Mouse (Mus musculus): ENCODE measurements around the gene Lrrc1. TPM values are rescaled to one million over a fixed set of nuclear protein-coding genes. Genes with fewer than 3 reads are reported as not detected.
A peak's percentile ranks its signal among the peaks of the same experiment; 100 is the strongest.

Lrrc1 gene
- polyA plus RNA-seq, 1 experiment from 2014 or later, result 6.8 TPM

DNA sequence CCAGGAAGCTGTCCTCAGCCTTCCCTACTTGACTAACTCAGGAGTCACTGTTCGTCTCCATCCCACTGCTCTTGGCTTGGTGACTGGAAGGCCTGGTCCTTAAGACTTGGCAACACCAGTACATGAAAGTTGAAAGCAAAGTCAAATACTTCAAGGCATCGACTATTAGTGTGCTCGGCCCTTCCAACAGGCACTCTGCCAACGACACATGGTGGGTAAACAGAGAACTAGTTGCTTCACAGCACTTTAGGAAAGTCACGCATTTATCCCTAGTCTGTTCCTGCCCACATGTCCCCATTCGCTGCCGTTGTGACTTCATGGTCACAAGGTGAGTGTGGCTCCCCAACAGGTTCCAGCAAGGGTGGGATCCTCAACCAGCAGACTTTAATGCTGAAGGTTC lies 57.2 kb downstream of the Lrrc1 start:
- no peak overlapping the region for H3K9ac ChIP-seq
- no peaks in the 10 kb centered on the region for H3K36me3 ChIP-seq
- peaks cover under 1% of the 10 kb centered on the region; the same call in 1 of the 2 replicates for H3K4me1 ChIP-seq
- H3K27me3 ChIP-seq (replicated peaks), result no peaks in the 10 kb centered on the region
- 93% methylated on average over 7 of the region's 7 CpGs for WGBS
- H3K4me2 ChIP-seq (replicated peaks), result no peak overlapping the region
- no peaks in the 10 kb centered on the region for H3K9me3 ChIP-seq
- ATAC-seq (ENCODE audit: low FRiP score, low read depth), result no peak
- H3K4me3 ChIP-seq, result no peak overlapping the region
- H3K27ac ChIP-seq, result no peak overlapping the region

DNA sequence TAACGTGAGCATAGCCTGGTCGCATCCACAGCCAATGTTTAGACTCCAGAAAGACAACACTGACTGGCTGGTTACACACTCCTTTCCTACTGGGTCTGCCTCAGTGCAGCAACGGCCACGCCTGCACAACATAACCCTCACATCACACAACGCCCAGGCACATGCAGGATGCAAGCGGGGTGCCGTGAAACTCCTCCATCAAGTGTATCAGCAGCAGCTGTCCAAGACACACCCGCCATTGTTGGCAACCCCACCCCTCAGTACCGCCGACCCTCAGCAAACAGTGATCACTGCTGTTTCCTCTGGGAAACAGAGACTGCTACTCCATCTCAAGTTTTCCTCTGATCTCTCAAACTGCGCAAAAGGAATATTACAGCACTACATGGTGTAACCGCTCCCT lies 58.8 kb downstream of the Lrrc1 start:
- Histone ChIP-seq H3K36me3 (no peaks in the 10 kb centered on the region), H3K4me2 (replicated peaks) (no peak overlapping the region), H3K9me3 (no peaks in the 10 kb centered on the region), H3K4me1 (peaks cover 11% of the 10 kb centered on the region), H3K9ac (no peak overlapping the region), H3K27me3 (replicated peaks) (no peaks in the 10 kb centered on the region), H3K27ac (no peak overlapping the region), H3K4me3 (no peak overlapping the region)
- no peak; the same call in 1 of the 2 replicates for ATAC-seq (ENCODE audit: low FRiP score, low read depth)
- 83% methylated on average over 12 of the region's 12 CpGs for WGBS

DNA sequence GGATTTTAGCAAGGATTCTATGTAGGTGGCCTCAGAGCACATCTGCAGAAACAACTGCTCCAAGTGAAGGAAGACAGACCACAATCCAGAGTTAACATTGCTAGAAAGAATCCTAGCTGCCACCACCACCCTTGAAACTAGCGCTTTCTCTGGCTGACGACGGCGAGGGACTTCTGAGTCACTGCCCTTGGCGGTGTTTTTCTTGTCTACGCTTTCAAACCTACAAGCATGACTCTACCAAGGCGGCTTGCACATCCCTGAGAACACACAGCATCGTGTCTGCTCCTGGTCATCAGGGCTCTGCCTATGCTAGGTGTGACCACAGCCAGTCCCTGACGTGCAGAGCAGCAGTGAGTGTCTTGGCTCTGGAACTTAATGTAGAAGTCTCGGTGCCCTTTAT lies 59.9 kb downstream of the Lrrc1 start:
- WGBS, result 95% methylated on average over 10 of the region's 10 CpGs
- Histone ChIP-seq H3K4me1 (peaks cover 19% of the 10 kb centered on the region), H3K9ac (no peak overlapping the region), H3K4me3 (no peak overlapping the region), H3K27ac (no peak overlapping the region), H3K9me3 (no peaks in the 10 kb centered on the region), H3K4me2 (replicated peaks) (no peak overlapping the region), H3K36me3 (no peaks in the 10 kb centered on the region), H3K27me3 (replicated peaks) (no peaks in the 10 kb centered on the region)
- no peak for ATAC-seq (ENCODE audit: low FRiP score, low read depth)

DNA sequence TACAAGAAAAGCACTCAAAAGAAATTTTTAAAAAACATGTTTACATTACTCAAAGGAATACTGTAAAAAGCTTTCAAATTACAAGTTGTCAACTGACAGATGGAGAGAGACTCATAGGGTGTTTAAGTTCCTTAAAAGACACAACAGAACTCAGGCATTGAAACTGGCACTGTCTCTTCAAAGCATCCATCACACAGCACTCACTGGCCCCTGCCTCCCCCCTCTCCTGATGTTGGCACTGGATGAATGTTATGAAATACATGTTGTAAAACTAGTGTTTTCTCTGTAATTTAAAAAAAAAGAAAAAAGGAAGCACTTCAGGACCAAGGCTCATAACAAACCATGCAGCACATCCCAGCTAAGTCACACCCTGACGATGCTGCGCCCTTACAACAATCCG lies 61.1 kb downstream of the Lrrc1 start:
- peaks cover 27% of the 10 kb centered on the region for H3K4me1 ChIP-seq
- no peak overlapping the region for H3K27ac ChIP-seq
- H3K4me2 ChIP-seq (replicated peaks), result no peak overlapping the region
- no peak overlapping the region for H3K4me3 ChIP-seq
- no peak overlapping the region for H3K9ac ChIP-seq
- no peak for ATAC-seq (ENCODE audit: low FRiP score, low read depth)
- H3K27me3 ChIP-seq (replicated peaks), result no peaks in the 10 kb centered on the region
- 96% methylated on average over 3 of the region's 3 CpGs for WGBS
- no peaks in the 10 kb centered on the region for H3K36me3 ChIP-seq
- no peaks in the 10 kb centered on the region for H3K9me3 ChIP-seq

DNA sequence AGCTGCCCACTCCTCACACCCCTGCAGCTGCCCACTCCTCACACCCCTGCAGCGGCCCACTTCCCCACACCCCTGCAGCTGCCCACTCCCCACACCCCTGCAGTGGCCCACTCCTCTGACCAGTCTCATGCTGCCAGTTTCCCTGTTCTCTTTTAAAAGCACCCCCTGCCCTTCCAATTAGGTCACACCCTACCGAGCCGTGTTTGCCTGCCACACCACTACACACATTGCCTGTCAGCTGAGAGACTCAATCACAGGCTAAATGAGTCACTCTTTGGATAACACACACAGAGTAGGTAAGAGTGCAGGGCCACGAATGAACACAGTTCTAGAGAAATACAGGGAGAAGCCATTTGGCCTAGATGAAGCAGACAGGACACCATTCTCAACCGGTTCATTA lies 62.4 kb downstream of the Lrrc1 start:
- 68% methylated on average over 5 of the region's 5 CpGs for WGBS
- H3K9ac ChIP-seq, result no peak overlapping the region
- no peak for ATAC-seq (ENCODE audit: low FRiP score, low read depth)

DNA sequence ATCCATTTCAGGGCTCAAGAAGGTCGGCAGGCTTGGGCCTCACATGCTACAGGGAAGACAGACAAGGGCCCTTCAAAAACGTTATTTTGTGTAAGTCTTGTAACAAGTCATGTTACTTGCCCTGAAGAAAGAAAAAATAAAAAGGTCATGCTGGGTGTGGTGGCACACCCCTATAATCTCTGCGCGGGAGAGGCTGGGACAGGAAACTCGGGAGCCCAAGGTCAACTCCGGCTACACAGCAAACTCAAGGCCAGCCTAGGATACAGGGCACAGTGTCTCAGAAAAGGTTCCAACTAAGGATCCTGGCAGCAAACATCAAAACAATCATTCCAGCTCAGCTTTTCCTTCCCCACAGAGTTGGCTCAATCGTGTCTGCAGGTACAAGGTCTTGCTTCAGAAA lies 63.3 kb downstream of the Lrrc1 start:
- Histone ChIP-seq H3K4me3 (no peak overlapping the region), H3K27ac (no peak overlapping the region), H3K27me3 (replicated peaks) (no peaks in the 10 kb centered on the region), H3K9me3 (no peaks in the 10 kb centered on the region), H3K36me3 (no peaks in the 10 kb centered on the region), H3K9ac (no peak overlapping the region), H3K4me1 (peaks cover 27% of the 10 kb centered on the region), H3K4me2 (replicated peaks) (no peak overlapping the region)
- 77% methylated on average over 7 of the region's 7 CpGs for WGBS
- ATAC-seq (ENCODE audit: low FRiP score, low read depth), result no peak

More for the DNA sequence above, 62.4 kb downstream of the Lrrc1 start:
- Histone ChIP-seq H3K9me3 (no peaks in the 10 kb centered on the region), H3K4me2 (replicated peaks) (no peak overlapping the region), H3K27ac (no peak overlapping the region), H3K4me1 (peaks cover 27% of the 10 kb centered on the region), H3K4me3 (no peak overlapping the region), H3K27me3 (replicated peaks) (no peaks in the 10 kb centered on the region), H3K36me3 (no peaks in the 10 kb centered on the region)

DNA sequence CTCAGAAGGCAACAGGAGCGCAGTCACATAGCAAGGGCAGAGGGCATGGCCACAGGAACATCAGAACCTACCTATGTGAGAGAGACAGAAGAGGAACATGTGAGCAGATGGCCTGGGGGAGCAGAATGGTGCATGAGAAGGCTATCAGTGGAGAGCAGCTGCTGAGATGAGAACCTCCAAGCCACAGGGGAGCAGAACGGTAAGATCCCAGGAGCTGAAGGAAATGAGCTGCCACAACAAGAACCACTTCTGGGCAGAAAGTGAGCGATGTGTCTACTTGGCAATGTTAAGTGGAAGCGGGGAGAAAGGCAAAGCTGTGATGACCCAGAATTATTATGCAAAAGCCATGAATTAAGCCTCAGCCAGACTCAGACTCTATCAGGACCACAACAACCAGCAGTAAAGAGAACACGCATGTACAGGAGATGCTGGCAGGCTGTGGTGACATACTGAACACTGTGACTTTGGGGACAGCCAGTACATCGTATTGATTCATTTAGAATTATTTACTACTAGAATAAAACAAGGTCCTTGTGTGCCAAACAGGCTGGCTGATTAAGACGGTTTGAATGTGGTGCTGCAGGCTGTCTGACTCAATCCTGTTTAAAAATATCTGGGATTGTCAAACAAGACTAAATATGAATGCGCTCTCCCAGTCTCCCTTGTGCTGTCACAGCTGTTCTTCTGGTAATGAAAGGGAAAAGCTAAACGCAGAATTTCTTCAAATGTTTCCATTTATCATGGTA lies 63.9 kb downstream of the Lrrc1 start:
- Histone ChIP-seq H3K9me3 (no peaks in the 10 kb centered on the region), H3K27ac (no peak overlapping the region; the same call in 1 of the 2 replicates), H3K4me3 (no peak overlapping the region), H3K4me1 (peaks cover 27% of the 10 kb centered on the region), H3K4me2 (replicated peaks) (no peak overlapping the region), H3K27me3 (replicated peaks) (no peaks in the 10 kb centered on the region), H3K36me3 (no peaks in the 10 kb centered on the region), H3K9ac (no peak overlapping the region)
- ATAC-seq (ENCODE audit: low FRiP score, low read depth), result no peak
- 71% methylated on average over 9 of the region's 9 CpGs for WGBS

DNA sequence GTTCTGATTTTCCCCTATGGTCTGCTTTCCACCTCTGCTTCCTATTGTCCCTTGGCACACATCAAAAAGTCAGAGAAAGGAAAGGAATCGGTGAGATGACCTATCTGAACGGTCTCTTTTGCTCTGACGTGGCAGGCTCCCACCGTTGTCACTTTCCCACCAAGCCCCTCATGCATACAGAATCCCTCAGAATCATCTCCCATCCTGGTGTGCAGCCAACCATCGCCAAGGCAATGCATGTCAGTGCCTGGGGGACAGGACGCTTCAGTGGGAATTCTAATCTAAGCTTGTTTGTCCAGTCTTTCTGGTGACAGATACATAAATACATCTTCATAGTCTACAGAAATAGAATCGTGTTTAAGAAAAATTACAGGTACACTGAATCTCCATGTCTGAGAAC lies 64.7 kb downstream of the Lrrc1 start:
- Histone ChIP-seq H3K4me2 (replicated peaks) (no peak overlapping the region), H3K9ac (no peak overlapping the region), H3K27me3 (replicated peaks) (no peaks in the 10 kb centered on the region), H3K4me3 (no peak overlapping the region), H3K27ac (no peak overlapping the region), H3K36me3 (no peaks in the 10 kb centered on the region), H3K4me1 (peaks cover 27% of the 10 kb centered on the region), H3K9me3 (no peaks in the 10 kb centered on the region)
- 73% methylated on average over 7 of the region's 7 CpGs for WGBS
- ATAC-seq (ENCODE audit: low FRiP score, low read depth), result 0 out of 2 replicates have a peak, but pooled peaks have one; percentile 52

DNA sequence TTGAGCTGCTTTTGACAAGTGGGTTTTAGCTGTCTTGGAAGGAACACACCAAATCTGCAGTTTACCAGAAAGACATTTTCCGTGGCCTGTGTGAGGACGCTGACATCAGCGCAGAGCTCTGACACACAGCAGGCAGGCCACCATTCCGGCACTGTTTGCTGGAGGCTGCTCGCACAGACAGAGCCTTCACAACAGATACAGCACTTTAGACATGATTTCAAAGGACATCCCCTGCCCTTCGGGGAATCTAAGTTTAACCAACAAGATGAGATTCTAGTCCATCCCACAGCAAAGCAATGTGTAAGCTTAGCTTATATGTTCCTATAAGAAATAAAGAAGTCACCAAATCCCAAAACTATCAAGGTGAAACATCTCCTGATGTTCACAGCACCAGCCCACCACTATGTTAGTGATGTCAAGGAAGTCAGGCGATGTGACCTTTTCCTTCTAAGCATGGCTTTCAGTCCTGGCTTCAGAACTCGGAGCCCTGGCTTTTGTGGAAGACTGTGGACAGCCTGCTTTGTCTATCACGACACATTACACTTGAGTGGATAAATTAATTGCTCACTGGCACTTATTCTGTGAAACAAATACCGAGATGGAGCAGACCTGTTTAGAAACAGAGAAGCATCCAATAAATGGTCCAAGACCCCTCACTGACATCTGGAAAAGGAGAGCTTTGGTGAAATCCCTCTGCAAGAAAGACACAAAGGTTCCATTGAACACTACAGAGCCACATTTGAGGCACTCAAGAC lies 66.3 kb downstream of the Lrrc1 start:
- Histone ChIP-seq H3K36me3 (no peaks in the 10 kb centered on the region), H3K4me3 (no peak overlapping the region), H3K27ac (no peak overlapping the region), H3K27me3 (replicated peaks) (no peaks in the 10 kb centered on the region), H3K4me2 (replicated peaks) (no peak overlapping the region), H3K9me3 (no peaks in the 10 kb centered on the region), H3K4me1 (peaks cover 27% of the 10 kb centered on the region), H3K9ac (no peak overlapping the region)
- WGBS, result 66% methylated on average over 10 of the region's 10 CpGs
- no peak for ATAC-seq (ENCODE audit: low FRiP score, low read depth)

DNA sequence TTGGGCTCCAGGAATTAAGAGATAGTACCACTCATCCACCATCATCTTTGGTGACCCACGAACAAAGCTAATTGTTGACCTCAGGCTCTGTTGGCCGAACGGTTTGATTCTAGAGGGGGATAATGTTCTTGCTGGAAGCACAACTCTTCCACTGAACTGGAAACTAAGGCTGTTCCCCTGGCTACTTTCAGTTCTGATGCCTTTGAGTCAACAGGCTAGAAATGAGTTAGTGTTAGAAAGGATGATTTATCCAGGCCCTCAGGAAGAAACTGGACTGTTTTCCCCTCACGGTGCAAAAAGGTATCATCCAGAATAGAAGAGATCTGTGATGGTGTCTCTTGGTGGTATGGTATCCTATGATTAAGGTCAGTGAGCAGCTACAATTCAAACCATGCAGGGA lies 70.1 kb downstream of the Lrrc1 start:
- Histone ChIP-seq H3K4me2 (replicated peaks) (no peak overlapping the region), H3K9ac (no peak overlapping the region), H3K27ac (no peak overlapping the region), H3K9me3 (no peaks in the 10 kb centered on the region), H3K36me3 (no peaks in the 10 kb centered on the region), H3K4me3 (no peak overlapping the region), H3K4me1 (peaks cover 6% of the 10 kb centered on the region; the same call in 1 of the 2 replicates), H3K27me3 (replicated peaks) (no peaks in the 10 kb centered on the region)
- 91% methylated on average over 4 of the region's 4 CpGs for WGBS
- ATAC-seq (ENCODE audit: low FRiP score, low read depth), result no peak

DNA sequence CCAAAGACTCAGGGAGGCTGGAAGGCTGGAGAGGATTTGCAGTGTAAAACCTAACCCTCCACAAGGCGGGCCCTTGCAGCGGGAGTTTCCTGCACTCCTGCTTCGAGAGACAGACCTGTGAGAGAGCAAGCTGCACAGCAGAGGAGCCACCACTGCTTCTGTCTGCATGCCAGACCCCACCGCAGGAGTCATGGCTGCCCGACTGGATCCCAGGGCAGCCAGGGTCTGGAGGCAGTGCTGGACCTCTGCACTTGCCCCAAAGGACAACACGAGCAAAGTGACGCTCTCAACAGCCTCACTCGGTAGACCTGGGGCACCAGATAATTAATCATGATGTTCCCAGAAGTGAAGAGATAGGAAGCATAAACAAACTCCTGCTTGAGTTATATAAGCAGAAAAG lies 72.1 kb downstream of the Lrrc1 start:
- no peak for ATAC-seq (ENCODE audit: low FRiP score, low read depth)
- Histone ChIP-seq H3K4me2 (replicated peaks) (no peak overlapping the region), H3K9ac (no peak overlapping the region), H3K27ac (no peak overlapping the region), H3K4me3 (no peak overlapping the region), H3K27me3 (replicated peaks) (no peaks in the 10 kb centered on the region), H3K4me1 (no peaks in the 10 kb centered on the region), H3K36me3 (no peaks in the 10 kb centered on the region), H3K9me3 (no peaks in the 10 kb centered on the region)
- 75% methylated on average over 8 of the region's 8 CpGs for WGBS

DNA sequence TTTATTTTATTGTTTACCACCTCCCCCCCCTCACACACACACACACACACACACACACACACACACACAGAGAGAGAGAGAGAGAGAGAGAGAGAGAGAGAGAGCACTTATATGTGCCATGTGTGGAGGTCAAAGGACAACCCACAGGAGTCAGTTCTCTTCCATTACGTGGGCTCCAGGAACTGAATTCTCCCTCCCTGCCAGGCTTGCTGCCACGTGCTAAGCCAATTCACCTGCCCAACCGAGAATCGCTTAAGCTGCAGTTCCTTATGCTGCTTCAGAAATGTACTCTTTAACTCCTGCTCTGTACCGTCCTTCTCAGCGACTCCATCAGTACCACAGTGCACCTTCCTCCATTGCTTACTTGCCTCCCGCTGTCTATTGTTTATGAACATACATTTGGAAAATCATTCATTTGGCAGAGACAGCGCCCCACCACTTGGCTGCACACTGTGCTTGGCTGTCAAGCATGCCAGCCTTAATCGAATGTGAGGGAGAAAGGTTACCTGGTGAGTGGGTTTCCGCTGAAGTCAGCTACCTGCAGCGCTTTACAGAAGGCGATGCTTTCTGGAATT lies 72.9 kb downstream of the Lrrc1 start:
- Histone ChIP-seq H3K36me3 (no peaks in the 10 kb centered on the region), H3K4me1 (no peaks in the 10 kb centered on the region), H3K9me3 (no peaks in the 10 kb centered on the region), H3K4me2 (replicated peaks) (no peak overlapping the region), H3K27ac (no peak overlapping the region), H3K4me3 (no peak overlapping the region), H3K27me3 (replicated peaks) (no peaks in the 10 kb centered on the region), H3K9ac (no peak overlapping the region)
- 88% methylated on average over 12 of the region's 12 CpGs for WGBS
- no peak for ATAC-seq (ENCODE audit: low FRiP score, low read depth)
